Mouse (Mus musculus) liver, embryonic 14.5 days (tissue): ENCODE measurements around the gene Htr3a. TPM values are rescaled to one million over a fixed set of nuclear protein-coding genes. Genes with fewer than 3 reads are reported as not detected.

Source experiments
- ATAC-seq: fragments of 200-750 bp; cut with Nextera tagmentation; 2 replicates; pipeline ENCODE4 v1.8.0; 2017; ENCODE audit warnings: moderate number of reproducible peaks, mild to moderate bottlenecking, moderate library complexity; ENCODE audit not compliant: insufficient read depth
- DNase-seq, 3 experiments: peaks; one replicate each; pipeline ENCODE4 v3.0.0-alpha.2; 2012 to 2013; ENCODE audit warnings: low read depth in 3 of 3, low spot score in 3 of 3
- H3K27ac ChIP-seq: fragments of 300-500 bp; sonication (generic); 2 replicates; pipeline ENCODE4 v1.5.1; 2014; ENCODE audit warnings: moderate library complexity, mild to moderate bottlenecking, control low read depth, inconsistent platforms
- H3K27me3 ChIP-seq: fragments of 300-500 bp; sonication (generic); 2 replicates; pipeline ENCODE4 v1.6.1; 2014; ENCODE audit warnings: mild to moderate bottlenecking, low read length, moderate library complexity; ENCODE audit not compliant: control insufficient read depth, insufficient read depth
- H3K36me3 ChIP-seq: fragments of 300-500 bp; sonication (generic); replicated peaks from 2 replicates; pipeline ENCODE4 v1.6.1; 2014; ENCODE audit warnings: low read depth; ENCODE audit not compliant: control insufficient read depth, insufficient read depth
- H3K4me1 ChIP-seq, 2 experiments: fragments of 200-500 bp in 1 of 2; fragments of 300-500 bp in 1 of 2; sonication (generic) in 1 of 2; replicated peaks; 2 replicates each; pipeline ENCODE4 v1.6.1; 2012 to 2014; ENCODE audit warnings: antibody characterized with exemption in 1 of 2, inconsistent platforms in 1 of 2, low read length in 1 of 2; ENCODE audit not compliant: control insufficient read depth in 2 of 2, insufficient read depth in 2 of 2
- H3K4me2 ChIP-seq: fragments of 300-500 bp; sonication (generic); 2 replicates; pipeline ENCODE4 v1.6.1; 2014; ENCODE audit warnings: low read depth, mild to moderate bottlenecking, control low read depth, moderate library complexity
- H3K4me3 ChIP-seq, 2 experiments: fragments of 200-500 bp in 1 of 2; fragments of 300-500 bp in 1 of 2; sonication (generic) in 1 of 2; 2 replicates each; pipeline ENCODE4 v1.5.1; 2012 to 2014; ENCODE audit warnings: low read depth in 2 of 2, low read length in 2 of 2, mild to moderate bottlenecking in 2 of 2, control low read depth in 1 of 2, inconsistent platforms in 1 of 2, moderate library complexity in 1 of 2; ENCODE audit not compliant: insufficient read depth in 1 of 2
- H3K9ac ChIP-seq: fragments of 300-500 bp; sonication (generic); replicated peaks from 2 replicates; pipeline ENCODE4 v1.6.1; 2014; ENCODE audit warnings: mild to moderate bottlenecking, control low read depth, moderate library complexity
- H3K9me3 ChIP-seq: fragments of 300-500 bp; sonication (generic); 2 replicates; pipeline ENCODE4 v1.6.1; 2016; ENCODE audit warnings: low read length, mixed read lengths; ENCODE audit not compliant: control insufficient read depth
- CTCF ChIP-seq: IDR thresholded peaks from 2 replicates; pipeline ENCODE4 v1.5.1; 2016; ENCODE audit warnings: antibody characterized with exemption, low read depth, control low read depth
- EP300 ChIP-seq: IDR thresholded peaks from 2 replicates; pipeline ENCODE4 v1.6.1; 2016; ENCODE audit warnings: antibody characterized with exemption, low read depth
- WGBS: fragments of 180-500 bp; shearing (Covaris S2); extraction: QIAGEN DNeasy Blood & Tissue Kit; methylation state at CpG from one replicate; pipeline ENCODE4 v1.1.7; 2014; ENCODE audit not compliant: insufficient replicate concordance; 5-methylcytosine and 5-hydroxymethylcytosine counted together
- polyA plus RNA-seq, 2 experiments: library from polyadenylated mRNA; depleted of rRNA in 1 of 2; stranded (reverse) in 1 of 2; unstranded in 1 of 2; fragments of >200 nt; fragmentation: Nextera tagmentation in 1 of 2; extraction: Ambion mirVana in 1 of 2; gene quantifications; 2 replicates each; pipeline versions ENCODE4 v1.2.1 to v1.2.3; 2012 to 2014

Htr3a gene
- polyA plus RNA-seq, 2 experiments: not detected

DNA sequence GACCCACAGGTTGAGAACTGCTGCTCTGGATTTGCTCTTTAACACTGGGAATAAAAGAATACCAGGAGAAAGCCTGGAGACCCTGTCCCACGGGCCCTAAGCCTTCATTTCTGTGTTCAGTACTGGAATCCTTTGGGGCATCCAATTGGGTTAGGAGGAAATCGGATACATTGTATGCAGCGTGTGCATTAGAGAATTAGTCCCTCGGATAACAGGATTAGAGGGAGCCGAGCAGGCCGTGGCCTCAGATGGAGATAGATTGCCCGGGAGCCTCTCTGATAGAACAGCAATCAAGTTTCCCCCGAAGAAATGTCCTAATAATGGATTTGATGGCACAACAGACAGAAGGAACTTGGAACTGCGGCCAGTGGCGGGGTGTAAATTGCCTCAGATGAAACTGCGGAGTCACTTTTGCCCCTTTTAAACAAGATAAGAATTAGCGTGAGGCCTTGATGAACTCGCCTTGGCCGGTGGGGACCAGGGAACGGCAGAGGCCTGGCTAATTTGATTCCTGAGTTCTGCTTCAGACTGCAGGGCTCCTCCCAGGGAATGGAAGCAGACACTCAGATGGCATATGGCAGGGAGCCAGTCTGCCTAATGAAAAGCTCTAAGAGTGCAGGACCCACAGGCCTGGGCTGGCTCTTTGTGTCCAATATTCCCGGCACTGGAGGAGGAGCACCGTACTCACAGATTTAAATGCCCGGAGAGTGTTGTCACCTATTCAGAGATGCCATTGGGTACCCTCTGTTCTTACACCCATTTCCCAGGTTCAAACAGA, 5.3 kb upstream of the Htr3a start:
- Histone ChIP-seq H3K36me3 (no peaks in the 10 kb centered on the region), H3K9me3 (no peaks in the 10 kb centered on the region), H3K4me2 (no peak overlapping the region), H3K4me1 (no peaks in the 10 kb centered on the region), H3K27me3 (no peaks in the 10 kb centered on the region), H3K4me3 (no peak overlapping the region), H3K27ac (no peak overlapping the region), H3K9ac (no peak overlapping the region)
- WGBS: 65% methylated on average over 18 of the region's 18 CpGs
- TF ChIP-seq CTCF (no peak), EP300 (no peak)
- DNase-seq: no peak
- ATAC-seq: no peak

DNA sequence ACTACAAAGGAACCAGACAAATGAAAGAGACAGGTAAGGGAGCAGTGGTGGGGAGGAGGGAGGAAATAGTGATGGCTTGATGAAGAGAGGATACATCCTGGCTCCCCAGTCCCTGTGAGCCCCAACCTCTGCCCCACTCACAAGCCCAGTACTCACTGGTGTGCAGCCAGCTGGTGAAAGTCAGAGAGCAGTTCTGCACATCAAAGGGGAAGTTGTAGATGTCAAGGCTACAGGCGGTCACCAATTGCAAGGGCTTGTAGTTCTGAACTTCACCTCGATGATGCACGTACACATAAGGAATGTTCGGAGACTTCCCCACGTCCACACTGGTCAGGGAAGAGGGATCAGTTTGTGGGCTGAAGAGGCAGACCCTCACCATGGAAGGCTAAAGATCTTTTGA, 6.5 kb downstream of the Htr3a start:
- Histone ChIP-seq H3K9me3 (no peaks in the 10 kb centered on the region), H3K27ac (no peak overlapping the region), H3K9ac (no peak overlapping the region), H3K27me3 (no peaks in the 10 kb centered on the region), H3K4me3 (no peak overlapping the region), H3K4me2 (no peak overlapping the region), H3K4me1 (no peaks in the 10 kb centered on the region), H3K36me3 (no peaks in the 10 kb centered on the region)
- no peak for ATAC-seq
- 53% methylated on average over 5 of the region's 5 CpGs for WGBS
- DNase-seq: no peak
- no peak for TF ChIP-seq EP300
- no peak for TF ChIP-seq CTCF

DNA sequence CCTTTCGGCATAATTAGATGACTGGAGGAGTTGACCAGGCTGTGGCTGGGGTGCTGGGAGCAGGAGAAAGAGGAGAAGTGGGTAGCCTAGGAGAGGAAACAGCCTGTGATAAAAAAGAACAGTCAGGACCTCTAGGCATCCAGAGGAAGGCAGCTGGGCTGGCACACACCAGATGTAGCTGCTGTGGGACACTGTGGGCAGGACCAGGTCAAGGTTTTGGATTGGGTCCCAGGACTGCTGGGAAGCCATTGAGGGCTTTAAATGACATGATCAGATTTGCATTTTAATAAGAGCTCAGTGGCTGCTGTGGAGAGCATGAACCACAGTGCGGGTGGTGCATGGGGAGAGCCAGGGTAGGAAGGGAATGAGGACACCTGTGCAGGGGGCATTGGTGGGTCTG, 7.1 kb downstream of the Htr3a start:
- H3K9me3 ChIP-seq: no peaks in the 10 kb centered on the region
- DNase-seq: no peak
- no peaks in the 10 kb centered on the region for H3K36me3 ChIP-seq
- no peaks in the 10 kb centered on the region for H3K4me1 ChIP-seq
- no peak overlapping the region for H3K4me2 ChIP-seq
- H3K9ac ChIP-seq: no peak overlapping the region
- no peak for ATAC-seq
- H3K4me3 ChIP-seq: no peak overlapping the region
- no peaks in the 10 kb centered on the region for H3K27me3 ChIP-seq
- WGBS: 54% methylated on average over 2 of the region's 2 CpGs
- no peak overlapping the region for H3K27ac ChIP-seq
- no peak for TF ChIP-seq EP300
- no peak for TF ChIP-seq CTCF

DNA sequence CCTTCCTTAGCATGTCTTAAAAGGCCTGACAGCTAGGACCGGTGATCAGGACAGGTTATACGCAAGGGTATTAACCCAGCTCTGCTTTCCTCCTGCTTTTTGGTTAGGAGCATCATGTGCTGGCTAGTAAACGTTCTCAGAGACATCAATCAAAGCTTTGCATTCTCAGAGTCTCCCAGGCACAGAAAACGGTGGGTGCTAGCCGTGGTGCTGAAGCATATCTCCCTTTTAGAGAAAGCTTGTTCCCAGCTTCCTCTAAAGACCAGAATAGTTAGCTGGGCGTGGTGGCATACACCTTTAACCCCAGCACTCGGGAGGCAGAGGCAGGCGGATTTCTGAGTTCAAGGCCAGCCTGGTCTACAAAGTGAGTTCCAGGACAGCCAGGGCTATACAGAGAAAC, 12.3 kb downstream of the Htr3a start:
- no peaks in the 10 kb centered on the region for H3K27me3 ChIP-seq
- H3K4me3 ChIP-seq: no peak overlapping the region
- no peak overlapping the region for H3K4me2 ChIP-seq
- DNase-seq (no peak), ATAC-seq (no peak)
- no peak overlapping the region for H3K9ac ChIP-seq
- H3K27ac ChIP-seq: no peak overlapping the region
- no peak for TF ChIP-seq EP300
- TF ChIP-seq CTCF: no peak
- no peaks in the 10 kb centered on the region for H3K9me3 ChIP-seq
- H3K4me1 ChIP-seq: no peaks in the 10 kb centered on the region
- no peaks in the 10 kb centered on the region for H3K36me3 ChIP-seq
- 13% methylated on average over 8 of the region's 8 CpGs for WGBS

DNA sequence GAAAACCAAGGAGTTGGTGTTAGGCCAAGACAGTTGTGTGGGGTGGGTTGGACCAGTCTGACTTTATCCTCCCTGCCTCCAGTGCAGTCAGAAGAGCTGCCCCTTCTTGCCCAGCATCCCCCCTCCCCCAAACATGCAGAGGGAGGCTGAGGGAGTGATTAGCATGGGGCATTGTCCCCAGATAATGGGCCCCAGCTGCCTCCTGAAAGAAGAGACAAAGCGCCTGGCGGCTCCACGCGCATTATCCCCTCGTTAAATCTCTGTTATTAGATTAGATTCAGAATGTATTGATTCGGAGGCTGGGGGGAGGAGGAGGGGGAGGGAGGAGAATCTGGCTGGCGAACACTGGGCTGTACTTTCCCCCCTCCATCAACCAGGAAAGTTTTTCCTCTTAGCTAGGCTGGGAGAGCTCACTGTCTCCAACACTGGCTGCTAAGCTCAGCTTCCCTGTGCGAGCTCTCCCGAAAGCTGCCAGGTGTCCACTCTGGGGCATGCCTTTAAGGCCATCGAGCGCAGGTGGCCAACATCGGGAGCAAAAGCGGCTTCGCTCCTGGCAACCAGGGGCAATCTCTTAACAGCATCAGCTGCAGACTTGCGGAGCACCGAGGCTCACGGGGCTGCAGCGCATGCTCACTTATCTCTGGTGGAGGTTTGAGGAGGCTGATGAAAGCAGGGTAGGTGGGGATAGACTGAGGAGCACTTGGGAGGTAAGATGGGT, 14.9 kb downstream of the Htr3a start:
- Histone ChIP-seq H3K4me3 (no peak overlapping the region), H3K4me2 (no peak overlapping the region), H3K9ac (no peak overlapping the region), H3K9me3 (no peaks in the 10 kb centered on the region), H3K27me3 (no peaks in the 10 kb centered on the region), H3K4me1 (no peaks in the 10 kb centered on the region), H3K36me3 (no peaks in the 10 kb centered on the region), H3K27ac (no peak overlapping the region)
- no peak for TF ChIP-seq EP300
- TF ChIP-seq CTCF: no peak
- ATAC-seq (no peak), DNase-seq (no peak)
- 33% methylated on average over 18 of the region's 18 CpGs for WGBS
